Mouse (Mus musculus): ENCODE measurements around the gene Gmnn. TPM values are rescaled to one million over a fixed set of nuclear protein-coding genes. Genes with fewer than 3 reads are reported as not detected.

The Gmnn gene
- 52.2 and 53.3 TPM in 2 replicates for polyA plus RNA-seq (2012; ENCODE audit: insufficient read depth, insufficient read length, missing spikeins)

DNA sequence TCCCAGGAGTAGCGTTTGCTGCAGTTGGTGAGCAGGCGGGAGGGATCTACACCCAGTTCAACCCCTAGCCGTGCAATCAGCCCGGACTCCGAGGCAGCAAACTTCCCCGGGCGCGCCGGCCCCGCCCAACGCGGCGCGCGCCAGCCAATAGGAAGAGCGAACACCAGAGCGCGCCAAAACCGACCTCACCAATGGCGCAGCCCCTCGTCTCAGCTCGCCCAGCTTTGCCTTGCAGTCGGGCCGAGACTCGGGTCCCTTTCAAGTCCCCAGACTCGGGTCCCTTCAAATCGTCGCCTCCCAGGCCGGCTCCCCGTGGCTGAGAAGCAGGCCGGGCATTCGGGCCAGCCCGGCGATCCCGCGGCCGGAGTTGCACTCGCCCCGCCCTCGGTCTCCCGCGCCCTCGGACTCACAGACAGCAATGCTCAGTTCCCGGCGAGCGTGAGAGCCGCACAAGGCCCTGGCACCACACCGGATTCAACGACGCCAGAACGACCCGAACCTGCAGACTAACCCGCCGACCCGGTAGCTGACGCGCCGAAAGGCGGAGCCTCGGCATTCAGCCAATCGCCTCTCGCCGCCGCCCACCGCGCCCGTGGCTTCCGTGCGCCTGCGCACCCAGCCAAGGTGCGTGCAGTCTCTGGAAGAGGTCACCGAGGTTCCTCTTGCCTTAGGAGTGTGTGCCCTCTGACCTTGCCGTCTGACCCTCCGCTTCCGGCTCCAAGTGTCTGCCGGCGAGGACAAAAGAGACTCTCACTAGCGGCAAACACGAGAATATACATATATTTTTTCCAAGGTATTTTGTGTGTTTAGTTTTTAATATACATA lies at the start of gene Gmnn:
Gene Gmnn, minus strand, starts transcription at position 521 of the 825 bp plus-strand sequence.
- Histone ChIP-seq H3K4me1 (ENCODE audit: control insufficient read depth, insufficient read depth, insufficient read length, low read length) (no peaks in the 10 kb centered on the region), H3K27ac (replicated peaks; ENCODE audit: low read depth, low read length) (0 out of 2 replicates have a peak within 1 kb of the TSS, but pooled peaks have one; percentile 24), H3K4me3 (ENCODE audit: insufficient read depth, low read depth, low read length) (peak within 1 kb of the TSS; percentile 90)

DNA sequence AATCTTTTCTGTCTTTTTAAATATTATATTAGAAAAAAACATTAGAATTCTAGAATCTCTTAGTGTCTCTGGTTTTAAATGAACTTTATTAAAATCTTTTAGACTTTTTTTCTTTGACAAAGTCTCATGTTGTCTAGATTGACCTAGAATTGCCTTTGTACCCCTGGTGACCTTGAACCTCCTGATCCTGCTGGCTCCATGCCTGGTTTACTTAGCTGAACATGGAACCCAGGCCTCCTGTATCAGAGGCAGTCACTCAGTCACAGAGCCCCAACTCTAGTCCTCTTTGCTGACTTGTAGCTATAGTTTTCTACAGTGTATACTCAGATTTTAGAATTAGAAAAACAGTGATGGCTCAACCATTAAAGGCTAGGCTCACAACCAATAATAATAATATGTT lies 44.4 kb upstream of the Gmnn start:
- Histone ChIP-seq H3K27ac (replicated peaks; ENCODE audit: low read depth, low read length) (no peak overlapping the region), H3K4me3 (ENCODE audit: insufficient read depth, low read depth, low read length) (no peak overlapping the region), H3K4me1 (ENCODE audit: control insufficient read depth, insufficient read depth, insufficient read length, low read length) (no peaks in the 10 kb centered on the region)

DNA sequence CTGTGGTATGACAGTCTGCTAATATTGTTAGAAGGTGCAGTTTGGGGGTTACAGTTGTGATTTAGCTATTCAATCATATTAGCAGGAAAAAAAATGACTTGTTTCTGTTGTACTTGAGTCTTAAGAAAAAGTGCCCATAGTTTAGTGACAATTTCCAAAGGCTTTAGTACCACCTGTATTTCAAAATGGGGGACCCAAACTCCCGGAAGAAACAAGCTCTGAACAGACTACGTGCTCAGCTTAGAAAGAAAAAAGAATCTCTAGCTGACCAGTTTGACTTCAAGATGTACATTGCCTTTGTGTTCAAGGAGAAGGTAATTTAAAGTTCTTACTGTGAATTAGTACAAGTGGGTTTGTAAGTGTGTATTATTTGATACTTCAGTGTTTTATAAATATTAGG lies 41.5 kb upstream of the Gmnn start:
- H3K27ac ChIP-seq (replicated peaks; ENCODE audit: low read depth, low read length) = no peak overlapping the region; the same call in 1 of the 2 replicates

DNA sequence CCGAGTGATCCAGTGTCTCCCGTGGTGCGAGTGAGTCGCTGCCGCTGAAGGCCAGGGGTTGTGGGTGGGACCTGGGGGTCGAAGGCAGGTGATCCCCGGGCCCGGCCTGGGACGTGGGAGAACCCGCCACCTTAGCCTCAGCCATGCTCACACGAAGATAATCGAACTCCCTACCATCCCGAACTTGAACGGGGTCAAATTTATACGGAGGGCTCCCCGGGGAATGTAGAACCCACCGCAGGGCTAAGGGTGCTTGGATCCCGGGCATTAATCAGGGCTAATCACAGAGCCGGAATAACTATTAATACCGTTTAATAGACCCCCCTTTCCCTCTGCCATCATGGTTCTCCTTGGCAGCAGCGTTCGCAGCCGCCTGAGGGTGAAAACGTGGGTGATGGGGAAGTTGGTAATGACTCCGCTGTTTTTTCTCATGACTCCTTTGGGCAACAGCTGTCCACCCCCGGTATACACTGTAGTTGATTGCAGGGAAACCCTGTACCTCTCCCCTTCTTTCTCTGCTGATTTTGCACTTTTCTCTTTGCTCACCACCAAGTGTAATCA lies 40.5 kb upstream of the Gmnn start:
- H3K27ac ChIP-seq (replicated peaks; ENCODE audit: low read depth, low read length) = peak overlapping the region; percentile 79
- H3K4me1 ChIP-seq (ENCODE audit: control insufficient read depth, insufficient read depth, insufficient read length, low read length) = no peaks in the 10 kb centered on the region
- peak overlapping the region; percentile 99 for H3K4me3 ChIP-seq (ENCODE audit: insufficient read depth, low read depth, low read length)

More for the DNA sequence above, 41.5 kb upstream of the Gmnn start:
- peak overlapping the region; percentile 99 for H3K4me3 ChIP-seq (ENCODE audit: insufficient read depth, low read depth, low read length)
- H3K4me1 ChIP-seq (ENCODE audit: control insufficient read depth, insufficient read depth, insufficient read length, low read length) = no peaks in the 10 kb centered on the region

DNA sequence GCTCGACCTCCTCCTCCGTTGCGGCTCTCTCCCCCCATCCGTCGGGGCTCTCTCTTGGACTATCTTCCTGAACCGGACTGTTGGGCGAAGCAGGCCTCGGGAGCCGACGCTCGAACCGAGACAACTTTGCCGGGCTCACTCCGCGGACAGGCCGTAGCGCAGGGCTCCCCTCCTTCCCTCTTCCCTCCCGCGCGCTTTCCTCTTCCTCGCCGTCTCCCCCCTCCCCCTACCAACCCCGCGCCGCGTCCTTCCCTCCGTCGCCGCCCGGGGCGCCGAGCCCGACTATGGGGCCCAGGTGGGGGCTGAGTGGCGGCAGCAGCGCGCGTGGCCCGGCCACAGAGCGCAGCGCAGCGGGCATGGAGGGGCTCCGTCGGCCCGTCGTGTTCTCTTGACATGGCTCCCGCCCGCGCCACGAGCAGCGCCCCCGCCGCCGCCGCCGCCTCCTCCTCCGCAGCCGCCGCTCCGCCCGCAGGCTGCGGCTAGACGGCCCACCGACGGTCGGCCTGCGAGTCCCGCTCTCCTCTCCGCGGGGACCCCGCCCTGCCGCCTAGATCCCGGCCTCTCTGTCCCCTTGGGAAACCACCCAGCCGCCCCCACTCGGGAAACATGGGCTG lies 39.7 kb upstream of the Gmnn start, which contains the start of gene BC005537:
Gene BC005537, plus strand, starts transcription at position 350 of the 614 bp plus-strand sequence.
- H3K4me3 ChIP-seq (ENCODE audit: insufficient read depth, low read depth, low read length) = peak within 1 kb of the TSS; percentile 99
- H3K27ac ChIP-seq (replicated peaks; ENCODE audit: low read depth, low read length) = peak within 1 kb of the TSS; percentile 99
- no peaks in the 10 kb centered on the region for H3K4me1 ChIP-seq (ENCODE audit: control insufficient read depth, insufficient read depth, insufficient read length, low read length)

DNA sequence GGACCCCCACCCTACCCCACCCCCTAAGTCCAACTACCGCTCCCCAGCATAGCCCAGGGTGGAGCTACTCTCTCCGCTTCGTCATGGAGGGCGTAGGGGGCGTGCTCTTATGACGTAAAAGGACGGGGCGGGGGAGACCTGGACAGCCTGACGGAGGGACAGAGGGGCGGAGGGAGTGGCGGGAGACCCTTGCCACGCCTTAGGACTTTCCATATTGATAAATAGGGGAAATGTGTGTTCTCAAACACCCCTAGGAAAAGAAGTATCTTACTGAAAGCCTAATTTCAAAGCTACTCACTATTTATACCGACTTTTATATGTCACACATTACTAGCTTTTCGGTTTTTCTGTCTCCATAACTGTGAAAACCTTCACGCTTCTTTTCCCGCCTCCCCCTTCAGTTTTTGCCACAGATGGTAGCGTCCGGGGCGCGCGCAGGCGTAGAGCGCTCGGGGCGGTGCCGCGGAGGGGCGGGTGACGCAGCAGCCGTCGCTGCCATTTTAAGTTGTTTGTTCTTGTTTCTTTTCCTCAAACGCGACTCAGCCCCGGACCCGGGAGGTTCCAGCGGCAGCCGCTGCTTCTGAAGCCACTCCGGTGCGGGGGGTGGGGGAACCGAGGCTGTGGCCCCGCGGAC lies 39.1 kb upstream of the Gmnn start:
- no peaks in the 10 kb centered on the region for H3K4me1 ChIP-seq (ENCODE audit: control insufficient read depth, insufficient read depth, insufficient read length, low read length)
- H3K27ac ChIP-seq (replicated peaks; ENCODE audit: low read depth, low read length) = peak overlapping the region; percentile 99
- H3K4me3 ChIP-seq (ENCODE audit: insufficient read depth, low read depth, low read length) = peak overlapping the region; percentile 99

DNA sequence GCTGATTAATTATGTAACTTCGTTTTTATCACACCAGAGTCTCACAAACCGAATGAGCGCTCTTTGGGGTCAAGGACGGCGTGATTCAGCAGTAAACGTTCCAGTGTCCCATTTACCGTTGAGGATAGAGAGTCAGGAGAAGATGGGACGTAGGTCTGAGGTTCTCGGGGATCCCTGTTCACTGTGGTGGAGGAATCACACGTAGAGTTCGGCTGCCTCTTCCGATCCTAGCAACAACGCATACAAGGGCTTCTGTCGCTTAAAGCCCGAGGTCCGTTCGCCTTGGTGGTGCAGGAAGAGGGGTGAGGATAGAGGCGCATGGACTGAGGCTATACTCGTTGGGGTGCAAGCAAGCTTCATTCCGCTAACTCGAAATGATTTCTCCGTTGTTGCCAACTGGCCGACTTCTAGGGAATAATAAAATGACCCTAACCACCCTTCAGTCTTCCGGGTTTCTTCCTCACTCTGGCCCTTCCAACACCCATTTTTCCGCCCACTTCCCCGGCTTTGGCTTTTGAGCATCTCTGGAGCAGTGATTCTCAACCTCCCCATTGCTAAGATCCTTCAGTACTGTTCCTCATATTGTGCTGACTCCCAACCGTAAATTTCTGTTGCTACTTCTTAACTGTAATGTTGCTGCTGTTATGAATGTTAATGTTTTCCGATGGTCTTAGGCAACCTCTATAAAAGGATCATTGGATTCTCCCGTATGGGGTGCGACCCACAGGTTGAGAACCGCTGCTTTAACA lies 38.4 kb upstream of the Gmnn start:
- Histone ChIP-seq H3K4me1 (ENCODE audit: control insufficient read depth, insufficient read depth, insufficient read length, low read length) (no peaks in the 10 kb centered on the region), H3K4me3 (ENCODE audit: insufficient read depth, low read depth, low read length) (peak overlapping the region; percentile 64), H3K27ac (replicated peaks; ENCODE audit: low read depth, low read length) (peak overlapping the region; percentile 94)

DNA sequence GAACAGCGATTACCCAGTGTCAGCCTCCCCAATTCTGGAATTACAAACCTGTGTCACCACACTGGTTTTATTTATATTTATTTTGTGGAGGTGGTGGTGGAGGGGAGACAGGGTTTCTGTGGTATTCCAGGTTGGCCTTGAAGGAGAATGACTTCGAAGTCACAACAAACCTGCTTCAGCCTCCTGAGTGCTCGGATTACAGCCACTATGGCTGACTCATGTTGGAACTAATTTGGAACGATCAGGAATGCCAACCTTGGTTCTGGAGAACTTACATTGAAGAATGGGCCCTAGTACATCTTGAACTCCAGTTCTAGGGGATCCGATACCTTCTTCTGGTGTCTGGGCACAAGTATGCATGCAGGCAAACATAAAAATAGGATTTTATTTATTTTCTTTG lies 37.7 kb upstream of the Gmnn start:
- H3K4me3 ChIP-seq (ENCODE audit: insufficient read depth, low read depth, low read length) = peak overlapping the region; percentile 64; the same call in 1 of the 2 replicates
- H3K27ac ChIP-seq (replicated peaks; ENCODE audit: low read depth, low read length) = peak overlapping the region; percentile 94; the same call in 1 of the 2 replicates

DNA sequence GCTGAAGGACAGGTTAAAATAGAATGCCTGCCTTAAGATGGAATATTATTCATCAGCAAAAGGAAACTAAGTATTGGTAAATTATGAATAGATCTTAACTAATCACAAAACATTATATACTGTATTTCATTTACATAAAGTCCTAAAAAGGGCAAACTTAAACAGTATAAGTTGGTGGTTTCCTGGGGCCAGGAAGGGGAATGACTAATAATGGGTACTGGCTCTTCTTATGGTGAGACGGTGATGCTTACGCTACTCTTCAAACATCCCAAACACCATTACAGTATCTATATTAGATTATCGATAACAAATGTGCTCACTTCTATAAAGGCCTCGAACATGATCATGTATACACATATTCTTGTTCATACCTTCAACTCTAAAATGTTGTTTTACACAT lies 37.0 kb upstream of the Gmnn start:
- Histone ChIP-seq H3K4me1 (ENCODE audit: control insufficient read depth, insufficient read depth, insufficient read length, low read length) (no peaks in the 10 kb centered on the region; the same call in 1 of the 2 replicates), H3K27ac (replicated peaks; ENCODE audit: low read depth, low read length) (no peak overlapping the region), H3K4me3 (ENCODE audit: insufficient read depth, low read depth, low read length) (no peak overlapping the region)

More for the DNA sequence above, 37.7 kb upstream of the Gmnn start:
- H3K4me1 ChIP-seq (ENCODE audit: control insufficient read depth, insufficient read depth, insufficient read length, low read length) = no peaks in the 10 kb centered on the region

DNA sequence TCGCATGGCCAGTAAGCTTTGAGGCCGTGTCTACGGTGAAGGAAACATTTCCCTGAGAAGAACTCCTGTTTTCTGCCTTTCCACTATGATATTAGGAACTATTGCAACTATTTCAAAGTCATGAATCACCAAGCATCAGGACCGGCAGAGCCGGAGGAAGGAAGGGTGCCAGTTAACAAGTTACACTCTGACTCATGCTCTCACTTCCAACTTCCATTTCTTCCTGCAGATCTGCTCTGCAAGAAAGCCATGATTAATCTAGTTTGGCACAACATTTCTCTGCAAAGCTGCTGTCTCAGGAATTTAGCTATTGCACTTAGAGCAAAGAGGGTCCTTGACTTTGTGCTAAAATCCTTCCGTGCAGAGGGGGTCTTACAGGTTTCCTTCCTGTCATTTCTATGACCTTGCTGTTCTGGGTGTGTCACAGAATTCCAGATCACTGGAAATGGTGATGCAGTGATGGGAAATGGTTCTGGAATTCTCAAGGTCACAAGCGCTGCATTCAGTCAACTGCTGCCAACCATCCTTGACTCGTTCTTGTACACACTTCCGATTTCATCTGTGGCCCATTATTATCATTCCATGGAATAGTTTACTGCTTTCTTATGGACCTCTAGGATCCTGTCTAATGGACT lies 30.8 kb upstream of the Gmnn start:
- Histone ChIP-seq H3K4me3 (ENCODE audit: insufficient read depth, low read depth, low read length) (no peak overlapping the region), H3K4me1 (ENCODE audit: control insufficient read depth, insufficient read depth, insufficient read length, low read length) (peaks cover 2% of the 10 kb centered on the region; the same call in 1 of the 2 replicates), H3K27ac (replicated peaks; ENCODE audit: low read depth, low read length) (peak overlapping the region; percentile 83)

DNA sequence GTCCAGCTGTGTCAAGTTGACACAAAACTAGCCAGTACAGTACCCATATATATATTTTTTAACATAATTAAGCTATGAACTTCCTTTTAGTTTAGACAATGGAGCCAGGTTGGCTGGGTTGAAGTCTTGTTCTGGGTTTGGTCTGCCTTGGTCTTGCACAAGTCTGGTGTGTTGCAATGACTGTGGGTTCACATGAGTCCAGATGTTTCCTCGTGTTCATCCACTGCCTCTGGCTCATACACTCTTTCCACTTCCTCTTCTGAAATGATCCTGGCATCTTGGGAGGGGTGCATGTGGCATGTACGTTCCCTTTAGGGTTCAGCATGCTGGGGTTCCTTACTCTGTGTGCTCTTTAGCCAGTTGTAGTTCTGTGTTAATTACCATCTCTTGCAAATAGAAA lies 29.6 kb upstream of the Gmnn start:
- Histone ChIP-seq H3K27ac (replicated peaks; ENCODE audit: low read depth, low read length) (no peak overlapping the region), H3K4me3 (ENCODE audit: insufficient read depth, low read depth, low read length) (no peak overlapping the region), H3K4me1 (ENCODE audit: control insufficient read depth, insufficient read depth, insufficient read length, low read length) (peaks cover 2% of the 10 kb centered on the region; the same call in 1 of the 2 replicates)

DNA sequence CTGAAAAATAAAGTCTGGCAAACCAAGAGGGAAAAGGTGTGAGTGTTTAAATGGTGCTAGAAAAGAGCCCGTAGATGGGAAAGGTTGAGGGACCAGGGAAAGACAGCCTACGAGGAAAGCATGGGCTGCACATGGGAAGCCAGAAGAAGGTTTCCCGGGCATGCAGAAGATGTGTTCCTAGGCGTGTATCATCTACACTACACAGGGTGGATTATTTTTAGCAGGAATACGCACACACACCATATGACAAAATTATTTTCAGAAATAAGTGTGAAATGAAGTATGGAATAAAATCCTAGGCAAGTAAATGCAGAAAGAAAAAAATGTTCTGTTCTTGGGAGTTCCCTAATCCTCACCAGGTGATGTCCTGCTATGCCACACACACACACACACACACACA lies 25.8 kb upstream of the Gmnn start:
- no peak overlapping the region for H3K4me3 ChIP-seq (ENCODE audit: insufficient read depth, low read depth, low read length)
- H3K4me1 ChIP-seq (ENCODE audit: control insufficient read depth, insufficient read depth, insufficient read length, low read length) = peaks cover under 1% of the 10 kb centered on the region; the same call in 1 of the 2 replicates
- H3K27ac ChIP-seq (replicated peaks; ENCODE audit: low read depth, low read length) = no peak overlapping the region

DNA sequence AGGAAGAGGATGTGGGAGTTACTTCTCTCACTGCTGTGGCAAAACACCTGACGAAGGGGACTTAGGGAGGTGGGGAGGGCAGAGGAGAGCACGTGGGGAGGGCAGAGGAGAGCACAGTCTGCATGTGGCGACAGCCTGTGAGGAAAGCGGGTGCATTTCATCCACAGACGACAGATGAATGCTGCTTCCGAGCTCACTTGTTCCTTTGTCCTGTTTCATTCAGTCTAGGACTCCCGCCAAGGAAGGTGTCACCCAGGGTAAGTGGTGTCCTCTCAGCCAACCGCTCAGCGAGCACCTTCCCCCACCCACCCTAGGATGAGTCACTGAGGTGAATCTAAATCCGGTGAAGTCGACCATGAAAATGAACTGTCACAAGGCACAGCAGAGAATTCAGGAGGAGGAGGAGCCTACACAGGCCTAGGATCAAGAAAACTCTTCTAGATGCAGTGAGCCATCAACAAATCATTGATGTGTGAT lies 24.3 kb upstream of the Gmnn start:
- no peaks in the 10 kb centered on the region for H3K4me1 ChIP-seq (ENCODE audit: control insufficient read depth, insufficient read depth, insufficient read length, low read length)
- no peak overlapping the region for H3K27ac ChIP-seq (replicated peaks; ENCODE audit: low read depth, low read length)
- no peak overlapping the region for H3K4me3 ChIP-seq (ENCODE audit: insufficient read depth, low read depth, low read length)

DNA sequence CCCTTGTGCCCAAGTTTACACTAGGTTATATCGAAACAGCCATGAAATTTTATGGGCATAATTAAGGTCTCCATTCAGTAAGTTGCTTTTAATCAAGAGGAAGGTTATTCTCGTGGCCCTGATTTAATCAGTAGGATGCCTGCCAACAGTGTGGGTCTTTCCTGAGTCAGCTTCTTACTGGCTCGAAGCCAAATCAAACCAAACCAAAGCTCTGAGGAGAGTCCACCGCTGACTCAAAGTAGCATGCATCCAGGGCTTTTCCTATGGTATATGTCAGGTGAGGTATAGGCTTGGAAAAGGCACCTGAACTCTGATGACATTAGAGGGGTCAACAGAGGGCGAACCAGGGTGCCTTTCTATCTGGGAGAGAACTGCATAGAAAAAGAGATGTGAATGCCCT lies 20.2 kb upstream of the Gmnn start:
- H3K4me3 ChIP-seq (ENCODE audit: insufficient read depth, low read depth, low read length) = no peak overlapping the region
- no peaks in the 10 kb centered on the region for H3K4me1 ChIP-seq (ENCODE audit: control insufficient read depth, insufficient read depth, insufficient read length, low read length)
- no peak overlapping the region for H3K27ac ChIP-seq (replicated peaks; ENCODE audit: low read depth, low read length)

Data from brown adipose tissue, adult 24 weeks (tissue).